Mouse (Mus musculus) NIH3T3 (cell line): ENCODE data around the gene Olfr1454.

Experiments used
- DNase-seq: peaks from one replicate; pipeline ENCODE4 v3.0.0-alpha.2; 2012; ENCODE audit warnings: low read depth

The Olfr1454 gene

GRCm38 (mm10) chr19:13060310-13060709 is at the start of gene Olfr1454:
Gene Olfr1454, plus strand, starts transcription at chr19:13060610.
- DNase-seq: no peak

DNA sequence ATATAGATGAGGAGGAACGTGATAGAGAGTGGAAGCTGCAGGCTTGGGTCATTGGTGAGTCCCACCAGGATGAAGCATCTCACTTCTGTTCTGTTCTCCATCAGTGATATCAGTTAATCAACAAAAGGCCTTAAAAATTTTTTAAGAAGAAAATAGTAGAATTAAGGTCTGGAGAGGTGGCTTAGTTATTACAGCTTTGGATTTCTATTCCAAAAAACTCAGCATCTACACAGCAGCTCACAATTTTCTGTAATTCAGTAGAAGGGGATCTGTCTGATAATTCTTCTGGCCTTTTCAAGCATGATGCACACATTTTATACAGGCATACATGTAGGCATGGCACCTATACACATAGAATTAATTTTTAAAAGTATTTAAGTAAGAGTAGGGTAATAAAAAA is 32.2 kb upstream of the Olfr1454 start, which contains the start of gene Olfr1453:
Gene Olfr1453, minus strand, starts transcription at position 101 of the 400 bp plus-strand sequence.
- no peak for DNase-seq

DNA sequence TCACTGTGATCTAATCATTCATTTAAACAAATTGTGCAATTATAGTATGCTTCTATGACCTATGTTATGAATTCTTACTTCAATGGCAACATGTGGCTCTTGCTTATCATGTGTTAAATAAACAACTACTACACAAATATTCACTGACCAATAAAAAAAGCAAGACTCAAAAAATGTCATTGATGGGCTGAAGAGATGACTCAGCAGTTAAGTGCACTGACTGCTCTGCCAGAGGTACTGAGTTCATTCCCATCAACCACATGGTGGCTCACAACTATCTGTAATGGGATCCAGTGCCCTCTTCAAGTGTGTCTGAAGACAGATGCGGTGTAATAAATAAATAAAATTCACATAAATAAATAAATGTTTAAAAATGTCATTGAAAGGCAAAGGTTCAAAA is 33.5 kb downstream of the Olfr1454 start:
- DNase-seq: no peak

- DNase-seq: no peak
Observed at GRCm38 (mm10) chr19:13097791-13098190, 37.4 kb downstream of the Olfr1454 start, which contains the start of gene Olfr1457. Gene Olfr1457, minus strand, starts transcription at chr19:13097891.

- DNase-seq: no peak
Observed at GRCm38 (mm10) chr19:13106675-13107074, 46.3 kb downstream of the Olfr1454 start, which contains the start of gene Olfr1458. Gene Olfr1458, minus strand, starts transcription at chr19:13106775.
